17 mouse cellular contexts compared by ENCODE assay signal in genomic region chr2:168541223-168541622, GRCm38 (mm10).
DNase-seq lines count a peak whose midpoint lies in the region; ATAC-seq and TF ChIP-seq lines count a peak whose summit lies in the region.
"Had no signal": no experiment of that assay in that cellular context is flagged by ENCODE, and none has a peak within 500 bp of the region (broad histone marks: within the 10 kb centered on the region; RNA-seq: fewer than 3 reads in every experiment).

No protein-coding gene starts in this region.

- peak; percentile 50; the same call in 1 of the 2 replicates for ATAC-seq in intestine, postnatal 0 days
- no peak for ATAC-seq in intestine, embryonic 16.5 days
- 0 out of 2 replicates have a peak, but pooled peaks have one; percentile 27 for ATAC-seq in liver, embryonic 15.5 days (ENCODE audit: insufficient read depth)
- ATAC-seq in megakaryocyte, adult 5-6 weeks (ENCODE audit: poor library complexity, severe bottlenecking) = peak; percentile 12; the same call in 1 of the 2 replicates
- ATAC-seq: forebrain, embryonic 14.5 days had no signal

- no peak for TF ChIP-seq POLR2A in bone marrow macrophage, adult 2 months (IDR thresholded peaks at IDR 0.05; ENCODE audit: borderline replicate concordance, low read depth, low read length)

- H3K27ac ChIP-seq in intestine, postnatal 0 days (ENCODE audit: low read depth, low read length) = no peak overlapping the region
- H3K27ac ChIP-seq in intestine, embryonic 16.5 days (ENCODE audit: low read length) = no peak overlapping the region
- H3K27ac ChIP-seq in liver, embryonic 15.5 days (replicated peaks) = no peak overlapping the region
- H3K27ac ChIP-seq in bone marrow macrophage, adult 2 months (ENCODE audit: insufficient read depth, low read depth, low read length) = peak overlapping the region; percentile 91
- H3K27ac ChIP-seq: embryonic facial prominence, embryonic 10.5 days; heart, adult 2 months; hindbrain, embryonic 10.5 days; hindbrain, embryonic 14.5 days had no signal

- no peak for DNase-seq in liver
- no peak for DNase-seq in testis, postnatal 14 days (ENCODE audit: low spot score)
- DNase-seq: adrenal gland, postnatal 10 days; cerebellum, adult 2 months; cerebellum, postnatal 10 days; gastrocnemius, postnatal 36 days had no signal

- H3K4me1 ChIP-seq in intestine, postnatal 0 days (replicated peaks; ENCODE audit: control insufficient read depth, insufficient read depth, low read length) = peaks cover 8% of the 10 kb centered on the region; the same call in 1 of the 2 replicates
- H3K4me1 ChIP-seq in intestine, embryonic 16.5 days (ENCODE audit: control insufficient read depth, insufficient read depth, low read length) = peaks cover 23% of the 10 kb centered on the region
- 0 out of 2 replicates have a peak, but pooled peaks cover 4% of the 10 kb centered on the region for H3K4me1 ChIP-seq in liver, embryonic 15.5 days (replicated peaks)
- peaks cover 76% of the 10 kb centered on the region for H3K4me1 ChIP-seq in bone marrow macrophage, adult 2 months (ENCODE audit: control insufficient read depth, insufficient read depth, low read length)

- H3K9ac ChIP-seq in intestine, postnatal 0 days (ENCODE audit: low read depth, low read length) = no peak overlapping the region
- no peak overlapping the region for H3K9ac ChIP-seq in intestine, embryonic 16.5 days (ENCODE audit: low read depth, low read length)
- H3K9ac ChIP-seq in liver, embryonic 15.5 days = no peak overlapping the region
- H3K9ac ChIP-seq: heart, embryonic 12.5 days; hindbrain, embryonic 14.5 days had no signal

- no peak for TF ChIP-seq CTCF in intestine, postnatal 0 days (IDR thresholded peaks at IDR 0.05; ENCODE audit: low read depth)
- no peak for TF ChIP-seq CTCF in bone marrow macrophage, adult 2 months (IDR thresholded peaks at IDR 0.05; ENCODE audit: low read depth, low read length)

- H3K4me3 ChIP-seq in intestine, postnatal 0 days (ENCODE audit: low read depth, low read length) = no peak overlapping the region
- H3K4me3 ChIP-seq in intestine, embryonic 16.5 days (ENCODE audit: low read length) = no peak overlapping the region
- no peak overlapping the region for H3K4me3 ChIP-seq in liver, embryonic 15.5 days (replicated peaks)
- no peak overlapping the region for H3K4me3 ChIP-seq in bone marrow macrophage, adult 2 months (ENCODE audit: insufficient read depth, low read length)
- H3K4me3 ChIP-seq: embryonic facial prominence, embryonic 10.5 days; heart, adult 2 months; heart, embryonic 12.5 days; hindbrain, embryonic 10.5 days had no signal

- no peaks in the 10 kb centered on the region for H3K36me3 ChIP-seq in intestine, postnatal 0 days (ENCODE audit: control insufficient read depth, insufficient read depth)
- H3K36me3 ChIP-seq in intestine, embryonic 16.5 days (ENCODE audit: control insufficient read depth, insufficient read depth, low read length) = no peaks in the 10 kb centered on the region
- no peaks in the 10 kb centered on the region for H3K36me3 ChIP-seq in liver, embryonic 15.5 days (replicated peaks)
- H3K36me3 ChIP-seq: embryonic facial prominence, embryonic 10.5 days; heart, embryonic 12.5 days; hindbrain, embryonic 10.5 days had no signal

- 56% methylated on average over 7 of the region's 7 CpGs for whole genome bisulfite sequencing in intestine, postnatal 0 days
- 70% methylated on average over 7 of the region's 7 CpGs for WGBS in intestine, embryonic 16.5 days
- WGBS in liver, embryonic 15.5 days (ENCODE audit: insufficient replicate concordance) = 35% methylated on average over 7 of the region's 7 CpGs

- no peaks in the 10 kb centered on the region for H3K27me3 ChIP-seq in intestine, postnatal 0 days (replicated peaks; ENCODE audit: control insufficient read depth, insufficient read depth, low read length)
- no peaks in the 10 kb centered on the region for H3K27me3 ChIP-seq in intestine, embryonic 16.5 days (replicated peaks; ENCODE audit: control insufficient read depth, insufficient read depth, low read length)
- peaks cover 11% of the 10 kb centered on the region; the same call in 1 of the 2 replicates for H3K27me3 ChIP-seq in liver, embryonic 15.5 days

- H3K4me2 ChIP-seq in intestine, postnatal 0 days (replicated peaks; ENCODE audit: low read depth) = no peak overlapping the region
- H3K4me2 ChIP-seq in intestine, embryonic 16.5 days (ENCODE audit: low read depth, low read length) = no peak overlapping the region
- no peak overlapping the region for H3K4me2 ChIP-seq in liver, embryonic 15.5 days
- H3K4me2 ChIP-seq: heart, embryonic 12.5 days; hindbrain, embryonic 14.5 days had no signal

- H3K9me3 ChIP-seq in intestine, postnatal 0 days (ENCODE audit: control insufficient read depth) = no peaks in the 10 kb centered on the region
- no peaks in the 10 kb centered on the region for H3K9me3 ChIP-seq in intestine, embryonic 16.5 days (ENCODE audit: control insufficient read depth, low read length)
- H3K9me3 ChIP-seq in liver, embryonic 15.5 days (replicated peaks) = no peaks in the 10 kb centered on the region
- H3K9me3 ChIP-seq: embryonic facial prominence, embryonic 10.5 days; heart, embryonic 12.5 days; hindbrain, embryonic 10.5 days had no signal
